Mouse (Mus musculus) lung, adult 2 months (tissue): ENCODE measurements around the gene Tex12. TPM values are rescaled to one million over a fixed set of nuclear protein-coding genes. Genes with fewer than 3 reads are reported as not detected.
A peak's percentile ranks its signal among the peaks of the same experiment; 100 is the strongest.

Source experiments
- DNase-seq: peaks from one replicate; pipeline ENCODE4 v3.0.0; 2022
- H3K4me1 ChIP-seq: fragments of 200-500 bp; 2 replicates; pipeline ENCODE4 v1.6.1; 2011; ENCODE audit warnings: low read length; ENCODE audit not compliant: control insufficient read depth, insufficient read depth
- H3K4me3 ChIP-seq: fragments of 200-500 bp; replicated peaks from 2 replicates; pipeline ENCODE3; 2011; ENCODE audit warnings: low read depth, mild to moderate bottlenecking, control low read depth, low read length; ENCODE audit errors: extremely low read depth
- CTCF ChIP-seq: fragments of 200-500 bp; IDR thresholded peaks from 2 replicates; pipeline ENCODE4 v1.5.1; 2011; ENCODE audit warnings: mild to moderate bottlenecking, low read length, control low read depth; ENCODE audit not compliant: insufficient read depth
- POLR2A ChIP-seq: fragments of 200-500 bp; IDR thresholded peaks from 2 replicates; pipeline ENCODE4 v1.6.1; 2011; ENCODE audit warnings: low read depth, mild to moderate bottlenecking, control low read depth, low read length, borderline replicate concordance; ENCODE audit errors: extremely low read depth
- WGBS: fragments of 180-500 bp; shearing (Covaris S2); methylation state at CpG from one replicate; pipeline ENCODE4 v1.1.7; 2018; 5-methylcytosine and 5-hydroxymethylcytosine counted together
- polyA plus RNA-seq: library from polyadenylated mRNA; depleted of rRNA; stranded (reverse); fragments of >200 nt; gene quantifications from 2 replicates; pipeline ENCODE4 v1.2.3, GENCODE M21; 2012

The Tex12 gene
- polyA plus RNA-seq, 1 experiment = not detected

- 34% methylated on average over 7 of the region's 7 CpGs for WGBS
- TF ChIP-seq CTCF (no peak), POLR2A (no peak)
- no peak for DNase-seq
- H3K4me3 ChIP-seq = no peak overlapping the region
- H3K4me1 ChIP-seq = no peaks in the 10 kb centered on the region
These were observed 21.0 kb downstream of the Tex12 start for GRCm38 (mm10) chr9:50540170-50540569.

- Histone ChIP-seq H3K4me3 (no peak overlapping the region), H3K4me1 (no peaks in the 10 kb centered on the region)
- DNase-seq = no peak
- WGBS = 66% methylated on average over 4 of the region's 4 CpGs
- TF ChIP-seq CTCF (no peak), POLR2A (no peak)
These were observed 23.8 kb downstream of the Tex12 start for GRCm38 (mm10) chr9:50537295-50537694.

- Histone ChIP-seq H3K4me1 (no peaks in the 10 kb centered on the region), H3K4me3 (no peak overlapping the region)
- TF ChIP-seq POLR2A (no peak), CTCF (no peak)
- 54% methylated on average over 7 of the region's 7 CpGs for WGBS
- DNase-seq = no peak
These were observed 24.5 kb downstream of the Tex12 start for GRCm38 (mm10) chr9:50536603-50537135.

GRCm38 (mm10) chr9:50535930-50536329, 25.2 kb downstream of the Tex12 start:
- H3K4me1 ChIP-seq = no peaks in the 10 kb centered on the region
- no peak for DNase-seq
- H3K4me3 ChIP-seq = no peak overlapping the region
- no peak for TF ChIP-seq CTCF
- TF ChIP-seq POLR2A = no peak
- 55% methylated on average over 5 of the region's 5 CpGs for WGBS

- DNase-seq = no peak
- 71% methylated on average over 3 of the region's 3 CpGs for WGBS
- H3K4me3 ChIP-seq = no peak overlapping the region
- H3K4me1 ChIP-seq = no peaks in the 10 kb centered on the region
- TF ChIP-seq POLR2A (no peak), CTCF (no peak)
These were observed 27.3 kb downstream of the Tex12 start for GRCm38 (mm10) chr9:50533791-50534190.

- no peak for TF ChIP-seq POLR2A
- no peak for TF ChIP-seq CTCF
- Histone ChIP-seq H3K4me3 (no peak overlapping the region), H3K4me1 (no peaks in the 10 kb centered on the region)
- 63% methylated on average over 11 of the region's 11 CpGs for WGBS
- no peak for DNase-seq
These were observed 27.8 kb downstream of the Tex12 start for GRCm38 (mm10) chr9:50533328-50533727.

- H3K4me1 ChIP-seq = peaks cover 4% of the 10 kb centered on the region; the same call in 1 of the 2 replicates
- WGBS = 16% methylated on average over 2 of the region's 2 CpGs
- no peak overlapping the region for H3K4me3 ChIP-seq
- DNase-seq = no peak
- TF ChIP-seq POLR2A = no peak
- no peak for TF ChIP-seq CTCF
These were observed 30.2 kb downstream of the Tex12 start for GRCm38 (mm10) chr9:50530890-50531289.

- WGBS = under 1% methylated on average over 54 of the region's 54 CpGs
- H3K4me3 ChIP-seq = peak within 1 kb of the TSS; percentile 99
- DNase-seq = peak; percentile 98
- TF ChIP-seq CTCF (peak; percentile 85), POLR2A (peak; percentile 96)
- H3K4me1 ChIP-seq = peaks cover 4% of the 10 kb centered on the region; the same call in 1 of the 2 replicates
These were observed 32.7 kb downstream of the Tex12 start, which contains the start of gene Pts for GRCm38 (mm10) chr9:50528293-50528892. Gene Pts, minus strand, starts transcription at chr9:50528724.

- DNase-seq = no peak
- peaks cover 4% of the 10 kb centered on the region; the same call in 1 of the 2 replicates for H3K4me1 ChIP-seq
- 27% methylated on average over 7 of the region's 7 CpGs for WGBS
- TF ChIP-seq POLR2A = no peak
- TF ChIP-seq CTCF = no peak
- H3K4me3 ChIP-seq = peak overlapping the region; percentile 99
These were observed 33.3 kb downstream of the Tex12 start for GRCm38 (mm10) chr9:50527860-50528259.

GRCm38 (mm10) chr9:50525585-50525984, 35.5 kb downstream of the Tex12 start:
- Histone ChIP-seq H3K4me1 (peaks cover 4% of the 10 kb centered on the region; the same call in 1 of the 2 replicates), H3K4me3 (no peak overlapping the region)
- 81% methylated on average over 5 of the region's 5 CpGs for WGBS
- TF ChIP-seq CTCF (no peak), POLR2A (no peak)
- DNase-seq = no peak
